Mouse (Mus musculus): ENCODE measurements around the gene Gm5431.
"Not testable (repeated sequence)": the region's sequence is repeated elsewhere in the genome, so short reads cannot be mapped to it uniquely, and the experiment has no call there.

Gene Gm5431

GRCm38 (mm10) chr11:48902021-48902420 is at the start of gene Gm5431:
Gm5431 (minus strand) TSS chr11:48902214.
- DNase-seq (ENCODE audit: low spot score in 2 of 2): no peak

DNA sequence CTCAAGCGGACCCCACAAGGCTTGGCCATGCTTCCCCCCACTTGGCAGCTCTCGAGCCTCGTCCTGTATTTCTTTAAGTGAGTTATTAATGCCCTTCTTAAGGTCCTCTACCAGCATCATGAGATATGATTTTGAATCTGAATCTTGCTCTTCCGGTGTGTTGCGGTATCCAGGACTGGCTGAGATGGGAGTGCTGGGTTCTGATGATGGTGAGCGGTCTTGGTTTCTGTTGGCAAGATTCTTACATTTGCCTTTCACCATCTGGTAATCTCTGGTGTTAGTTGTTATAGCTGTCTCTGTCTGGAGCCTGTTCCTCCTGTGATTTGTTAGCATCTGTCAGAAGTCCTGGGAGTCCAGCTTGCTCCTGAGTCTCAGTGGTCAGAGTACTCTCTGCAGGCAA is 44.1 kb upstream of the Gm5431 start, which contains the start of gene Psme2b:
Gene Psme2b, minus strand, starts transcription at position 101 of the 400 bp plus-strand sequence.
- not testable (repeated sequence) for DNase-seq (ENCODE audit: low spot score in 2 of 2)

DNA sequence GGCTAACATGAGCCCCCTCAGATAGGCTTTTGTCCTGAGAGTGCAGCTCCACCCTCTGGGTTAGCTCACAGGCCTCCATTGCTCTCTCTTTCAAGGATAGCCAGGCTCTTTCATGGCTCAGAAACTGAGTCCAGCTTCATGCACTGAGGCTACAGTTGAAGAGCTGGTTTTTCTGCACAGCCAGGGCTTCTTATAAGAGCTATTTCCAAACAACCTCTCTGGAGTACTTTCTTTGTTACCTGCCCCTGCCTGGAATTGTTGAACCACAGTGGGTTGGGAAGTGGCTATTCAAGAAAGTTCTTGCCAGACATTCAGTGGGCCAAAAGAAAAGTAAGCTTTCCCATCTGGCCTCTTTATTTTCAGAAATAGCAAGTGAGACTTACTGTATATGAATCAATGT is 37.3 kb upstream of the Gm5431 start:
- not testable (repeated sequence) for DNase-seq (ENCODE audit: low spot score in 2 of 2)

DNA sequence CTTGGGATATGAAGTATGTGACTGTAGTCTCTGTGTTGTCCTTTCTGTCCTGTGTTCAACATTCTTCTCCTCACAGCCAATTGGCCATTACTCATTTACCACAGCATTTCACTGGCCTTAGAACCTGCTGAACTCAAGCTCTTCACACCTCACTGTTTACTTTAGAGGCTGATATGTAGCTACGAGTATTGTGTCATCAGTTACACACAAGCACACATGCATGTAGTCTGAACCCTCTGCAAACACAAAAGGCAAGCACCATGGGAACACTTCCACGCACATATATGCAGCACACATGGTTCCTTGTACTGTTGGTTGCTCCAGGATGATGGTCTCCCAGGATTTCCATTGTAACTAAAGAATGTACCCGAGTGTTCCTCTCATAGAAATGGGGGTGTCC is 33.3 kb upstream of the Gm5431 start:
- not testable (repeated sequence) for DNase-seq (ENCODE audit: low spot score in 2 of 2)

GRCm38 (mm10) chr11:48933923-48934322 is 31.9 kb upstream of the Gm5431 start:
- DNase-seq (ENCODE audit: low spot score in 2 of 2): not testable (repeated sequence)

DNA sequence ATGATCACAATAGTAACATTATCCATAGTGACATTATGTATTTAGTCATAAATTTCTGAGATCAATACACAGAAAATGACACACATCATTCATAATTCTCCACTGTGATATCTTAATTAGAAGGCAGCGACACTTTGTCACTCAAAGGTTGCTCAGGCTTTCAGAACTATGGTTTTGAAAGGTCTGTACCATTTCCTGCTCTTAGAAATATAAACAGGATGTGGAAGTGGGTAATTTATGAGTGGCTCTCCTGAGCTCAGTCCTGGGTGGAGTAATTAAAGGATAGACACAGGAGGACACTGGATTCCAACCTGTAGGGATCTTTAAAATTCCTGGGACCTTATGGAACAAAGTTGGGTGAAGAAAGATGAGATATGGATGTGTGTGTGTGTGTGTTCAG is 31.4 kb upstream of the Gm5431 start:
- DNase-seq (ENCODE audit: low spot score in 2 of 2): not testable (repeated sequence)

DNA sequence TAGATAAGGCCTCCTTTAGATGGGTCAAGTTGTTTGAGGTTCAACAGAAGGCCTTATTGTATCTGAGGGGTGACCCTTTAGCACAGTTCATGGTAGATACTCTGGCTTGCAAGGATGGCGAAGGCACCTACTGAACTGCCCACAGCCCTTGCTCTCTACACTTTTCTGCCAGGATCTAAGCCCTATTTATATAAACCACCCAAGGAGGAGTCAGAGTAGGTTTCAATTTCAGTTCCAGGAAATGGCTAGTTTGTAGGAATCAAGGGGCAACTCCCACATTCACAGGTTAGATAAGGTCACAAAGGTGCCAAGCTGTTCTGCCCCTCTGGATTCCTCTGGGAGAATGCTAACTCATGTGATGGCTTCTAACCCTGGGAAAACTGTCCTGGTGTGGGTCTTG is 26.1 kb upstream of the Gm5431 start:
- DNase-seq (ENCODE audit: low spot score in 2 of 2): not testable (repeated sequence)

DNA sequence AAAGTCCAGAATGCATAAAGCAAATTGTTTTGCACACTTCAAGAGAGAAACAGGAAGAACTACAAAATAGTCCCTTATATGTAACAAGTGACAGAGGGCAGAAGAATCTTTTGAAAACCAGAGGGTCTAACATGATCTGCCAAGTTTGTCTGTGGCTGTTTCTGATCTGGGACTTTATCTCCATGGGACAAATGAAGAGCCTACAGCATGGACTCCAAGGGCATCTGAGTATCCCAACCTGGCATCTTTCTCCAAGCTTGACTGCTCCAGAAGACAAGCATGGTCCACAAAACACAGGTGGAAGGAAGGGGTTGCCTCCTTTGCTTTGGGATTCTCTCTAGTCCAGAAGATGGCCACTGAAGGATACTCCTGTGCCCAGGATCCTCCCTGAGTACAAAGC is 24.4 kb upstream of the Gm5431 start:
- not testable (repeated sequence) for DNase-seq (ENCODE audit: low spot score in 2 of 2)

DNA sequence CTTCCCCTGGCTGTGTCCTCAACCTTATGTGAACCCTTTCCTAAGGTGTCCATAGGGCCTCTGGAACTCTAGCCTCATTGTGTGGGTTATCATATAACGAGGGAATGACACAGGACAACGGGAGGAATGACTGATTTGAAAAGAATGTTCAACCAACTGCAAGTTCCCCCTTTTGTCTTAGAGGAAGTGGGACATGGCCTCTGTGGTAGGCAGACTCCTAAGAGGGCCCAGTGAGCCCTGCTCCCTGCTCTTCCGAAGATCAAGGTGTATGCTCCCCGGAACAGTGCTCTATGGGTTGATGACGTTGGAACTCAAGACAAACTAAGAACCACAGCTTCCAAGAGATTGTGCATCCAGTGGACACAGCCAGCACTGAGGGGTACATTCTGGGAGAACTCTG is 21.8 kb upstream of the Gm5431 start:
- not testable (repeated sequence) for DNase-seq (ENCODE audit: low spot score in 2 of 2)

GRCm38 (mm10) chr11:48918380-48918779 is 16.4 kb upstream of the Gm5431 start:
- no peak for DNase-seq (ENCODE audit: low spot score in 2 of 2)

DNA sequence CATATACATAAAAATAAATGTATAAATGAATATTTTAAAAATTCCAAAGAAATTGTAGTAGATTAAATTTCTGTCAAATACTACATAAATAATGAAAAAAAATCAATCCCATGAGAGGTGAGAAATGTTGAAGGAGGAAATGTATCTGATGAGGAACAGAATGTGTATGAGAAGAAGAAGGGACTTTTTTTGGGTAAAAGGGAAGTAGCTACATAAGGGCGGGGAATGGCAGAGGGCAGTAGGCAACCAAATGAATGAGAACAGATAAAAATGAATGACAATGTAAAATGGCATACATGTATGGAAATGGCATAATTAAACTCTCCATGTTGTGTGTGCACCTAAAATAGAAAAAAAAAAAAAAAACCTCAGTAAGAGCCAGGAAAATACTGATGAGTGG is 11.6 kb upstream of the Gm5431 start:
- no peak for DNase-seq (ENCODE audit: low spot score in 2 of 2)

DNA sequence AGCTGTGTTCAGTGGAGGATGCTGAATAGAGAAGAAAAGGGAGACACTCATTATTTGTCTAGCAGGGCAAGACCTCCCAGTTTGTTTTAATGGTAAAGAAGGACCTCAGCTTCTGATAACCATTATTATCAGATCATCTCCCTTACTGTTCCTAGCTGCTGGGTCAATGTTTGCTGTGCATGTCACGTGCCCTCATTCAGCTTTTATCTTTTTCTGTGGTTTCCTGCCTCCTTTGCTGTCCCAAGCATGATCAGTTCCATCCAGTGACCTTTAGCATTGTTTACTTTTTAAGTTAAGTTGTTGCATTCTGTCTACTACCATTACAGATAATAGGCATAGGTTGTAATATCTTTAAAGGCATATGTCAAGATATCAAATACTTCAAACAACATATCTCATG is 6.4 kb upstream of the Gm5431 start:
- no peak for DNase-seq (ENCODE audit: low spot score in 2 of 2)

- DNase-seq (ENCODE audit: low spot score in 2 of 2): not testable (repeated sequence)
These were observed 465 bp downstream of the Gm5431 start for GRCm38 (mm10) chr11:48901567-48901930.

DNA sequence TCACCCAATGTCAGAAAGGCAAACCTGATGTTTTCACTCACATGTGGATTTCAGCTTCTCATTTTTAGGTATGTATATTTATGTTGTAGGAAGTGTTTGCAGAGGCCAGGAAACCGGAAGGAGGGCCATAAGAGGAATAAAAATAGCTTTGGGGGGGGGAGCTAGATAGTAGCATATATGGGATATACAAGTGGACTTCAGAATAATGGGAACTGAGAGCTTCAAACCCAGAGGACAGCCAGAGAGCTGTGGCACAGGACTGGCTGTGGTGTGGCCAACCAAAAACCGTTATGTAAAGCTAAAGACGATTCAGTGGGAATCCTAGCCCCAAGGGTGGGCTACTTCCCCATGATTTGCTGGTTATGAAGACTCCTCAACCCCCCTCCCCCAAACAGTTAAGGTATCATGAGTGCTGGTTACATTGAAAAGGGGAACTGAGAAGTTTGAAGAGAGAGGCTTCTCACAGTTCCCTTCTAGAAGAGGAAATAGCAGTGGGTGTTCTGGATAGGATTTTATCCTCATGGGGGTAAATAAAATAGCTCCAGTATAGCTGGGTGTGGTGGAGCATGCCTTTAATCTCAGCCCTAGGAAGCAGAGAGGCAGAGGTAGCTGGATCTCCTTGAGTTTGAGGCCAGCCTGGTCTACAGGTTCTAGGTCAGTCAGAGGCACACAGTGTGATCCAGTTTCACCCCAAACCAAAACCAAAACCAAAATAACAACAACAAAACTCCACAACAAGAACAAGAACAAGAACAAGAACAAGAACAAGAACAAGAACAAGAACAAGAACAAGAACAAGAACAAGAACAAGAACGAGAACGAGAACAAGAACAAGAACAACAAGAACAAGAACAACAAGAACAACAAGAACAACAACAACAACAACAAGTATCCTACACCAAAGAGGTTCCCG is 1.1 kb downstream of the Gm5431 start:
- DNase-seq (ENCODE audit: low spot score in 2 of 2): not testable (repeated sequence)

- no peak for DNase-seq (ENCODE audit: low spot score in 2 of 2)
These were observed 3.1 kb downstream of the Gm5431 start for GRCm38 (mm10) chr11:48898812-48899431.

GRCm38 (mm10) chr11:48876680-48877079 is 25.3 kb downstream of the Gm5431 start:
- DNase-seq (ENCODE audit: low spot score in 2 of 2): no peak

- DNase-seq (ENCODE audit: low spot score in 2 of 2): not testable (repeated sequence)
These were observed 26.6 kb downstream of the Gm5431 start for GRCm38 (mm10) chr11:48875343-48875837.

DNA sequence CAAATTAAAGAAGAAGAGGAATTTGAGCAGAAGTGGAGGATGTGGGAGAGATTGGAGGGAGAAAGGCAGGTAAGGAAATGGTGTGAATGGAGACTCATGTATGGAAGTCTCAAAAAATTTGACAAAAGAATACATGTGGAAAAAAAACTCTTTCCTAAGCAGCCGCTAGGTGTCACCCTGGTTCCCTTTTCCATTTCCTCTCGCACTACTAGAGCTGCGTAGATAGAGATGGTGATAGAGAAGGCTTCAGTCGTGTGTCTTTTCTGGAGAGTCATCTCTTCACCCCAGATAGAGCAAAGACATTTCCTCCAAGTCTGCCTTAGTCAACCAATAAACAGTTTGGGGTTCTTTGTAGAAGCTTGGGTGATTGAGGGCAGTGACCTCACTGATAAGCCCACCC is 27.5 kb downstream of the Gm5431 start:
- peak; percentile 52 to 74 for DNase-seq (ENCODE audit: low spot score in 2 of 2)

GRCm38 (mm10) chr11:48873591-48874290 is 28.3 kb downstream of the Gm5431 start:
- DNase-seq (ENCODE audit: low spot score in 2 of 2): no peak

DNA sequence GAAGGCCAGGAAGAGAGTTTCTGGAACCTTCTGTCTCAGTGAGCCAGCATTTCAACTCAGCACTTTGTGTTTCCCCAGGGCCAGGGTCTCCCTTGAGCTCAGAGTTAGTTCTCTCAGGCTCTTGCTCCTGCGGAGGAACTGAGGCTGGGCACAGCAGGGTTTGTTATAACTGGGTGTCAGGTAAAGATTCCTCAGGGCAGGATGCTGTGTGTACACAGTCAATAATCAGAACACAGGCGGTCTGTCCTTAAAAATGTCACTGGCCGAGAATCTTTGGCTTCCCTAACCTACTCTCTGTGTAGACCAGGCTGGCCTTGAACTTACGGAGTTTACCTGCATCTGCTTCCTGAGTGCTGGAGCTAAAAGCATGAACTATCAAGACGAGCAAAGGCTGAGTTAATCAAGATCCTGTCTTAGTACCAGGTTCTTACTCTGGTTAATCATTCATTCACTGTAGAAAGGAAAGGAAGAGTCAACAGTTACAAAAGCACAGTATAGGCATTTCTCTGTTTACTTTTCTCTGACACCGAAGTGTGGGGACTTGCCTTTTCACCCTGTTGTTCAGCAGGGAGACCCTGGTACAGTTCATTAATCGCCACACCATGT is 29.2 kb downstream of the Gm5431 start:
- DNase-seq (ENCODE audit: low spot score in 2 of 2): peak in 1 of 2 experiments; percentile 15

- DNase-seq (ENCODE audit: low spot score in 2 of 2): peak in 1 of 2 experiments; percentile 45
These were observed 30.0 kb downstream of the Gm5431 start for GRCm38 (mm10) chr11:48871817-48872541.

Measured in thymus, postnatal 10 days (tissue).